Mouse (Mus musculus) testis, adult 2 months (tissue): ENCODE results near the gene Iqce.

Experiments
- CTCF ChIP-seq: fragments of 200-500 bp; IDR thresholded peaks from 2 replicates; pipeline ENCODE4 v1.5.1; 2012; ENCODE audit warnings: low read depth, mild to moderate bottlenecking, inconsistent platforms, low read length, moderate library complexity; ENCODE audit not compliant: control insufficient read depth, insufficient read depth, insufficient replicate concordance
- POLR2A ChIP-seq: fragments of 200-500 bp; IDR thresholded peaks from 2 replicates; pipeline ENCODE4 v1.6.1; 2012; ENCODE audit warnings: low read depth, mild to moderate bottlenecking, inconsistent platforms, low read length, moderate library complexity; ENCODE audit not compliant: control insufficient read depth

DNA sequence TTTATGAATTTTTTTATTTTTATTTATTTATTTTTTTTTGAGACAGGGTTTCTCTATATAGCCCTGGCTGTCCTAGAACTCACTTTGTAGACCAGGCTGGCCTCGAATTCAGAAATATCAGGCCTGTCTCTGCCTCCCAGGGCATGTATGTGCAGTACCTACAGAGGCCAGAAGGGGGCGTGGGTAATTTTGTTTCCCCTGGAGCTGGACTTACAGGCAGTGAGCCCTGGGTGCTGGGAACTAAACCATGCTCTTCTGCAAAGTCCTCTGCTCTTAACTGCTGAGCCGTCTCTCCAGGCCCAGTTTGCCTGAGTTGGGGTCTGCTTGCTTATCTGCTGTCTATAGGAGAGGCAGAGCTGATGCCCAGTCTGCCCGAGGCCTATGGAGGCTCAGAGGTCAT, 30.0 kb upstream of the Iqce start:
- TF ChIP-seq CTCF (peak; percentile 71; the same call in 1 of the 2 replicates), POLR2A (no peak)
